Mouse (Mus musculus): Measurements from ENCODE around the gene Ryr1. TPM values are rescaled to one million over a fixed set of nuclear protein-coding genes. Genes with fewer than 3 reads are reported as not detected.

The Ryr1 gene
- total and polyA plus RNA-seq, 2 experiments from 2014 or later, result 0.04 to 0.15 TPM

DNA sequence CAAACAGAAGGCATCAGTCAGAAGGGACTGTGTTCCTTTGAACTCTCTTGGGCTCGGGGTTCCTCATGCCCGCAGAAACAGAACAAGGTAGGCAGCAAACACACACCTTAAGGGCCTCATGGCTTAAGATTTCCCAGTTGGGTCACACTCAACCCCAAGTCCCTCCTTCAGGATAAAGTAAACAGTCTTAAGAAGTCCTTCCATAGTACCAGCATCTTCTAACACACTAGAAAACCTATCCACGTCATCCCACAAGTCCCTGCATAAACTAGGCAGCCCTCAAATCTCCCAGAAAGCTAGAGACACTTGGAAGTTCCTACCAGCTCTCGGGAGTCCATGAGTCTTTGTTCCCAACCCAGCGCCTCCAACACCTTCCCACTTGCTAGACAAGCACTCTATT lies 37.3 kb upstream of the Ryr1 start:
- Histone ChIP-seq H3K4me1 (ENCODE audit: control insufficient read depth, insufficient read depth) (no peaks in the 10 kb centered on the region; the same call in 1 of the 2 replicates), H3K9me3 (replicated peaks; ENCODE audit: control insufficient read depth, low read length) (no peaks in the 10 kb centered on the region), H3K4me3 (ENCODE audit: low read depth, low read length) (no peak overlapping the region), H3K27me3 (ENCODE audit: control insufficient read depth, insufficient read depth, low read length) (peaks cover 19% of the 10 kb centered on the region), H3K27ac (ENCODE audit: low read depth) (no peak overlapping the region), H3K36me3 (replicated peaks; ENCODE audit: control insufficient read depth, insufficient read depth, low read length) (no peaks in the 10 kb centered on the region; the same call in 1 of the 2 replicates), H3K9ac (replicated peaks; ENCODE audit: low read depth, low read length) (no peak overlapping the region), H3K4me2 (ENCODE audit: low read depth, low read length) (no peak overlapping the region)
- no peak for DNase-seq (ENCODE audit: low spot score)
- TF ChIP-seq CTCF (IDR thresholded peaks at IDR 0.05; ENCODE audit: low read depth) (no peak), EP300 (IDR thresholded peaks at IDR 0.05; ENCODE audit: low read depth) (no peak)
- WGBS, result 74% methylated on average over 5 of the region's 5 CpGs
- no peak for ATAC-seq (ENCODE audit: insufficient read depth, low read depth)

DNA sequence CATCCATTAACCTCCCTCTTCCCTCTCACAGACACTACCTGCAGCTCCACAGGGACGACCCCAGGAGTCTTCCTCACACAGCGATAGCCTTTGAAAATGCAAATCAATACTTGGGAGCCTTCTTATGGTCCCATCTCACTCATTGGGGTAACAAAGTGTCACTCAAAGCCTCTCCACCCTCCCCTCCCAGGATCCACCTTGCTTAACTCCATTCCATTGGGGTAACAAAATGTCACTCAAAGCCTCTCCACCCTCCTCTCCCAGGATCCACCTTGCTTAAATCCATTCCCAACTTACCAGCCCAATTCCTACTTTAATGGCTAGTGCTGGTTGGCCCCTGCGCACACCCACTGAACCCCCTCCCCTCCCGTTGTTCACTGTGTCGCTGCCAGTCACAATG lies 33.3 kb upstream of the Ryr1 start:
- no peaks in the 10 kb centered on the region for H3K9me3 ChIP-seq (replicated peaks; ENCODE audit: control insufficient read depth, low read length)
- H3K4me2 ChIP-seq (ENCODE audit: low read depth, low read length), result no peak overlapping the region
- no peak for TF ChIP-seq EP300 (IDR thresholded peaks at IDR 0.05; ENCODE audit: low read depth)
- TF ChIP-seq CTCF (IDR thresholded peaks at IDR 0.05; ENCODE audit: low read depth), result no peak
- no peaks in the 10 kb centered on the region; the same call in 1 of the 2 replicates for H3K4me1 ChIP-seq (ENCODE audit: control insufficient read depth, insufficient read depth)
- no peak for ATAC-seq (ENCODE audit: insufficient read depth, low read depth)
- H3K9ac ChIP-seq (replicated peaks; ENCODE audit: low read depth, low read length), result no peak overlapping the region
- H3K27ac ChIP-seq (ENCODE audit: low read depth), result no peak overlapping the region
- WGBS, result 6% methylated on average over 5 of the region's 5 CpGs
- DNase-seq (ENCODE audit: low spot score), result no peak
- peaks cover 12% of the 10 kb centered on the region; the same call in 1 of the 2 replicates for H3K36me3 ChIP-seq (replicated peaks; ENCODE audit: control insufficient read depth, insufficient read depth, low read length)
- peaks cover 17% of the 10 kb centered on the region for H3K27me3 ChIP-seq (ENCODE audit: control insufficient read depth, insufficient read depth, low read length)
- no peak overlapping the region for H3K4me3 ChIP-seq (ENCODE audit: low read depth, low read length)

GRCm38 (mm10) chr7:29155838-29156782 lies 31.1 kb upstream of the Ryr1 start, which contains the start of gene Fam98c:
Gene Fam98c, minus strand, starts transcription at chr7:29156234.
- no peaks in the 10 kb centered on the region for H3K4me1 ChIP-seq (ENCODE audit: control insufficient read depth, insufficient read depth)
- H3K27me3 ChIP-seq (ENCODE audit: control insufficient read depth, insufficient read depth, low read length), result peaks cover 14% of the 10 kb centered on the region
- ATAC-seq (ENCODE audit: insufficient read depth, low read depth), result peak; percentile 89
- 3% methylated on average over 67 of the region's 68 CpGs for WGBS
- TF ChIP-seq CTCF (IDR thresholded peaks at IDR 0.05; ENCODE audit: low read depth), result peak; percentile 31
- no peak for TF ChIP-seq EP300 (IDR thresholded peaks at IDR 0.05; ENCODE audit: low read depth)
- peak within 1 kb of the TSS; percentile 80 for H3K27ac ChIP-seq (ENCODE audit: low read depth)
- H3K36me3 ChIP-seq (replicated peaks; ENCODE audit: control insufficient read depth, insufficient read depth, low read length), result 0 out of 2 replicates have a peak, but pooled peaks cover 12% of the 10 kb centered on the region
- peak within 1 kb of the TSS; percentile 92 for H3K4me2 ChIP-seq (ENCODE audit: low read depth, low read length)
- peak; percentile 85 for DNase-seq (ENCODE audit: low spot score)
- no peaks in the 10 kb centered on the region for H3K9me3 ChIP-seq (replicated peaks; ENCODE audit: control insufficient read depth, low read length)
- peak within 1 kb of the TSS; percentile 77 for H3K4me3 ChIP-seq (ENCODE audit: low read depth, low read length)
- H3K9ac ChIP-seq (replicated peaks; ENCODE audit: low read depth, low read length), result peak within 1 kb of the TSS; percentile 74

DNA sequence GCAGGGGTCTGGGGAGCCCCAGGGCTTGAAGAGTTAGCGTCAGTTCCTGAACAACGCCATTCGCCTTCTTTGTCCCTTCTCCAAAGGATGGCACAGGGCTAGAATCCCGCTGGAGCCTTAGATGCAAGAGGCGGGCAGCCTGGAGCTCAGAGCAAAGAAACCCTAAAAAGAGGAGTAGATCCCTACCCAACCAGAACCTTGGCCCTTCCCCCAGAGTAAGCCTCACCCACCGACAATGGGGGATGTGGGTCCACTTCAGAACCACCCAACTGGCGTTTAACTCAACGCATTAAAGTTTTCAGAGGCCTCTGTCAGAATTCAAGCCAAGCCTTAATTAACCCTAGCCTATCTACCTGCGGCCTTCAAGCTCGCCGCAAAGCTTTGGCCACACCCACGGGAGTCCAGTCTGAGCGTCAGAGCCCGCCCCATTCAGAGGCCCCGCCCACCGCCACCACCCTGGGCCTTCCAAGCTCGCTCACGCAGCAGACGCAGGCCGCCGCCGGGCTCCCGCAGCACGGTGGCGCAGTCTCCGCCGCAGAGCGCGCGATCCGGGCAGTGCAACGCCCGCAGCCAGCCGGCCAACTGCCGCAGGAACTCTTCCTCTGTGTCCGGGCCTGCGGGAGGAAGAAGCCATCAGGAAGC lies 30.3 kb upstream of the Ryr1 start:
- H3K4me2 ChIP-seq (ENCODE audit: low read depth, low read length), result peak overlapping the region; percentile 92
- TF ChIP-seq EP300 (IDR thresholded peaks at IDR 0.05; ENCODE audit: low read depth), result no peak
- 0 out of 2 replicates have a peak, but pooled peaks have one; percentile 7 for TF ChIP-seq CTCF (IDR thresholded peaks at IDR 0.05; ENCODE audit: low read depth)
- H3K4me1 ChIP-seq (ENCODE audit: control insufficient read depth, insufficient read depth), result no peaks in the 10 kb centered on the region
- DNase-seq (ENCODE audit: low spot score) (peak; percentile 62), ATAC-seq (ENCODE audit: insufficient read depth, low read depth) (peak; percentile 90)
- 8% methylated on average over 35 of the region's 37 CpGs for WGBS
- no peaks in the 10 kb centered on the region for H3K9me3 ChIP-seq (replicated peaks; ENCODE audit: control insufficient read depth, low read length)
- H3K27me3 ChIP-seq (ENCODE audit: control insufficient read depth, insufficient read depth, low read length), result peaks cover 14% of the 10 kb centered on the region
- H3K9ac ChIP-seq (replicated peaks; ENCODE audit: low read depth, low read length), result peak overlapping the region; percentile 74
- peak overlapping the region; percentile 77 for H3K4me3 ChIP-seq (ENCODE audit: low read depth, low read length)
- H3K36me3 ChIP-seq (replicated peaks; ENCODE audit: control insufficient read depth, insufficient read depth, low read length), result 0 out of 2 replicates have a peak, but pooled peaks cover 12% of the 10 kb centered on the region
- H3K27ac ChIP-seq (ENCODE audit: low read depth), result peak overlapping the region; percentile 80

GRCm38 (mm10) chr7:29154018-29154720 lies 29.2 kb upstream of the Ryr1 start:
- 95% methylated on average over 14 of the region's 14 CpGs for WGBS
- TF ChIP-seq EP300 (IDR thresholded peaks at IDR 0.05; ENCODE audit: low read depth) (no peak), CTCF (IDR thresholded peaks at IDR 0.05; ENCODE audit: low read depth) (no peak)
- H3K9ac ChIP-seq (replicated peaks; ENCODE audit: low read depth, low read length), result no peak overlapping the region

More at GRCm38 (mm10) chr7:29154018-29154720, 29.2 kb upstream of the Ryr1 start:
- DNase-seq (ENCODE audit: low spot score) (no peak), ATAC-seq (ENCODE audit: insufficient read depth, low read depth) (no peak)
- H3K4me1 ChIP-seq (ENCODE audit: control insufficient read depth, insufficient read depth), result no peaks in the 10 kb centered on the region
- no peak overlapping the region for H3K27ac ChIP-seq (ENCODE audit: low read depth)
- peaks cover 13% of the 10 kb centered on the region for H3K27me3 ChIP-seq (ENCODE audit: control insufficient read depth, insufficient read depth, low read length)
- no peaks in the 10 kb centered on the region for H3K9me3 ChIP-seq (replicated peaks; ENCODE audit: control insufficient read depth, low read length)
- H3K4me2 ChIP-seq (ENCODE audit: low read depth, low read length), result no peak overlapping the region
- 0 out of 2 replicates have a peak, but pooled peaks cover 12% of the 10 kb centered on the region for H3K36me3 ChIP-seq (replicated peaks; ENCODE audit: control insufficient read depth, insufficient read depth, low read length)
- H3K4me3 ChIP-seq (ENCODE audit: low read depth, low read length), result no peak overlapping the region
